Mouse (Mus musculus): Measurements from ENCODE around the gene Alg12. TPM values are rescaled to one million over a fixed set of nuclear protein-coding genes. Genes with fewer than 3 reads are reported as not detected.
"Not testable (repeated sequence)": the region's sequence is repeated elsewhere in the genome, so short reads cannot be mapped to it uniquely, and the experiment has no call there.

Alg12 gene
- polyA plus RNA-seq, 1 experiment from 2014 or later: 20.5 TPM

DNA sequence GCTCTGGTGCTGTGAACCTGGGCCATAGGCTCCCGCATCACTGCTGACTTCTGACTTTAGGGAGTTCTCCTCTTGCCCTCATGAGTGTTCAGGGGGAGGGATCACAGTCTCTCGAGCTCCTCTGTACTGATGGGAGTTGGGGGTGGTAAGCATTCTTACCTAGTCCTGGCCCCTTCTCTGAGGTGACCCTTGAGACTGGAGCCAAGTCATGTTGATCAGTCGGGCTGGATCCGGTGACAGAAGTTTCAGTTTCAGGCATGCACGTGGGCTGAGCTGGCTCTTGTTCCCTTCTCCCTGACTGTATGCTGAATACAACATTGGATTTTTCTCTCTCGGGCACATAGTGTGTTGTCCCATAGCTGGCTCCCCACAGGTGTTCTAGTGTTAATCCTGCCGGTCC is 2.3 kb upstream of the Alg12 start:
- H3K27me3 ChIP-seq: no peaks in the 10 kb centered on the region

DNA sequence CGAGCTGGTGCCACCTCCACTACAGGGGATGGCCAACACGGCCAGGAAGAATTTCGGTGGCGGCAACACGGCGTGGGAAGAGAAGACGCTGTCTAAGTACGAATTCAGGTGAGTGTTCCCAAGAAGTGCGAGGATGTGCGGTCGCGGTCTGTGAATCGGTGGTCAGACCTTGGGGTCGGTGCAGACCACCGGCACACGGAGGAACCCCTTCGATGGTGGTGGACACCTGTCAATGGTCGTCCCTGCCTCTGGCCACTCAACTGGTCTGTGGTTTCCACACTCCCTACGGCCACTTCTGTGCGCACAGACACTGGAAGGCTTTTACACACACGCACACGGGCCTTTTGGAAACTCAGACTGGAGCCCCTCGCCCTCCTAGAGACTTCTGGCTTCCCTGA is 787 bp upstream of the Alg12 start:
- CTCF ChIA-PET: interaction anchor here (1.8 kb wide), 1 partner anchor 102 kb away, joined by 8 read pairs; no protein-coding TSS in a partner anchor
- POLR2A ChIA-PET: no interaction called here

More for the DNA sequence above, 2.3 kb upstream of the Alg12 start:
- ChIA-PET POLR2A (interaction anchor here (1.3 kb wide), 1 partner anchor 100 kb away, joined by 3 read pairs; no protein-coding TSS in a partner anchor), CTCF (interaction anchor here (1.8 kb wide), 1 partner anchor 101 kb away, joined by 8 read pairs; no protein-coding TSS in a partner anchor)
- no peak for DNase-seq (ENCODE audit: low read depth, low spot score)
- no peak for TF ChIP-seq CTCF (IDR thresholded peaks at IDR 0.05)
- in situ Hi-C loops (cut with MboI; ENCODE audit: low pct_unique_long_range_greater_than_20kb): loop anchor here (10.0 kb wide), 3 partner anchors 243 to 553 kb away; partner anchors contain the start of genes Odf3b, Sco2 and Tymp
- no peak for ATAC-seq

DNA sequence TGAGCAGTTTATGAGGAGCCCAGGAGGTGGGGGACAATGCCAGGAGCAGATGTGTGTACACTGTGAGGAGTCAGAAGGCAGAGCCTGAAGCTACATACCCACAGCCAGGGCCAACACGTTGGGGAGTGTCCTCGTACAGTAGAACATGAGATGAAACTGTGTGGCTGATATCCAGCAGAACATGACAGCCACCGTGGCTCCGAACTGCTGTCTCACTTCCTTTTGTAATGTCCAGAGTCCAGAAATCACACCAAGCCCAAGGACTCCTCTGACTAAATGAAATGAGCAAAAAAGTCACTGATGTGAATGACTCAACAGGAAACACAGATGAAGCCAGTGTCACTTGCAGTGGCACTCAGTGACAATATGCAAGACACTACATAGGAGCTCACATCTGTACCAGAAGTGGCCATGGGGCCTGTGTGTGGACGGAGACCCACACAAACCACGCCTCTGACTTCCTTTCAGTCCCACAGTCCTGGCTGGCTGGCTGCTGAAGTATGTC is 3.9 kb downstream of the Alg12 start:
- in situ Hi-C loops (cut with MboI; ENCODE audit: low pct_unique_long_range_greater_than_20kb): no loop called here
- no peaks in the 10 kb centered on the region for H3K27me3 ChIP-seq
- no peak for ATAC-seq
- ChIA-PET POLR2A (no interaction called here), CTCF (interaction anchor here (1.5 kb wide), 1 partner anchor 16 kb away, joined by 4 read pairs; no protein-coding TSS in a partner anchor)
- no peak for DNase-seq (ENCODE audit: low read depth, low spot score)
- no peak for TF ChIP-seq CTCF (IDR thresholded peaks at IDR 0.05)

More for the DNA sequence above, 787 bp upstream of the Alg12 start:
- no peaks in the 10 kb centered on the region for H3K27me3 ChIP-seq
- ATAC-seq (no peak), DNase-seq (ENCODE audit: low read depth, low spot score) (no peak)
- no peak for TF ChIP-seq CTCF (IDR thresholded peaks at IDR 0.05)
- in situ Hi-C loops (cut with MboI; ENCODE audit: low pct_unique_long_range_greater_than_20kb): loop anchor here (10.0 kb wide), 3 partner anchors 245 to 555 kb away; partner anchors contain the start of genes Odf3b, Sco2 and Tymp

DNA sequence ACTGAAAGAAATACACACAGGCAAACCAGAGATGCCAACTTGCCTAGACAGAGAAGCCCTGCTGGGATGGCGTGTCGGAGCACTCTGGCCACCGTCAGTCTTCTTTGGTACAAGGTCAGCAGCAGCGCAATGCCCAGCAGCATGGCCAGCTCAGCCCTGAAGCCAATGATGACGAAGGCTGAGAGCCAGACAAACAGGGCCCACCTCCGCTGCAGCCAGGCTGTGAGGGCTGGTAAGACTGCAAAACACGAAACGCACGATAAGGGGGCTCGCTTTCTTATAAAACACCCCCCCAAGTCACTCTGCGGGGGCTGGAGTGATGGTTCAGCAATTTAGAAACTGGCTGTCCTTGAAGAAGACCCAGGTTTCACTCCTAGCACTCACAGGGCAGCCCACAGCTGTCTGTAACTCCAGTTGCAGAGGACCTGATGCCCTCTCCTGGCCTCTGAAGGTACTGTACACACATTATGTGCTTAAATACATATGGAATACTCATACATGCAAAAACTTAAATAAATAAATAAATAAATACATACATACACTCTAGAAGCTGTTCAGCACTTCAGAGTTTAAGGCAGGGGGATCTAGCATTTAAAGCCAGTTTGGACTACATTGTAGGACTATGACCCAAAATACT is 4.6 kb downstream of the Alg12 start:
- ATAC-seq: no peak
- ChIA-PET CTCF (interaction anchor here (1.5 kb wide), 1 partner anchor 15 kb away, joined by 4 read pairs; no protein-coding TSS in a partner anchor), POLR2A (no interaction called here)
- H3K27me3 ChIP-seq: no peaks in the 10 kb centered on the region
- no peak for TF ChIP-seq CTCF (IDR thresholded peaks at IDR 0.05)
- DNase-seq (ENCODE audit: low read depth, low spot score): no peak
- in situ Hi-C loops (cut with MboI; ENCODE audit: low pct_unique_long_range_greater_than_20kb): no loop called here

DNA sequence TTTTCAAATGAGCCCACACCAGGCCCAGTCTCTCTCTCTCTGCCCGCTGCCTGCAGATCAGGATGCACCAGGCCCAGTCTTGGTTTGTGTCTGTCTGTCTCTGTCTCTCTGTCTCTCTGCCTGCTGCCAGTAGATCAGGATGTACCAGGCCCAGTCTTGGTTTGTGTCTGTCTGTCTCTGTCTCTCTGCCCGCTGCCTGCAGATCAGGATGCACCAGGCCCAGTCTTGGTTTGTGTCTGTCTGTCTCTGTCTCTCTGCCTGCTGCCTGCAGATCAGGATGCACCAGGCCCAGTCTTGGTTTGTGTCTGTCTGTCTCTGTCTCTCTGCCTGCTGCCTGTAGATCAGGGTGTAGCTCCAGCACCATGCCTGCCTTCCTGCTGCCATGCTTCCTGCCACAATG is 5.2 kb downstream of the Alg12 start:
- CTCF ChIA-PET: interaction anchor here (1.5 kb wide), 1 partner anchor 15 kb away, joined by 4 read pairs; no protein-coding TSS in a partner anchor
- in situ Hi-C loops (cut with MboI; ENCODE audit: low pct_unique_long_range_greater_than_20kb); ATAC-seq; POLR2A ChIA-PET; DNase-seq (ENCODE audit: low read depth, low spot score); H3K27me3 ChIP-seq: not testable (repeated sequence)

DNA sequence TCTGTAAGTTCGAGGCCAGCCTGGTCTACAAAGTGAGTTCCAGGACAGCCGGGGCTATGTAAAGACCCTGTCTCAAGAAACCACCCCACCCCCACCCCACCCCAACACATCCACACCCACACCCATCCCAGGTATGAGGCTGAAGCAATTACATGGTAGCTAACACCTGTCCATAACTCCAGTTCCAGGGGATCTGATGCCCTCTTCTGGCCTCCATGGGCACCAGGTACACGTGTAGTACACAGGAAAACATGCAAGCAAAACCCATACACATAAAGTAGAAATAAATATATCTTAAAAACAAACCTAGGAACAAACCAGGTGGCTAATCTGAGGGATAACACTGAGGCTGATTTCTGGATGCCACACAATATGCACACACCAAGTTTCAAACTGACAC is 5.9 kb downstream of the Alg12 start:
- CTCF ChIA-PET: no interaction called here
- no peak for ATAC-seq

DNA sequence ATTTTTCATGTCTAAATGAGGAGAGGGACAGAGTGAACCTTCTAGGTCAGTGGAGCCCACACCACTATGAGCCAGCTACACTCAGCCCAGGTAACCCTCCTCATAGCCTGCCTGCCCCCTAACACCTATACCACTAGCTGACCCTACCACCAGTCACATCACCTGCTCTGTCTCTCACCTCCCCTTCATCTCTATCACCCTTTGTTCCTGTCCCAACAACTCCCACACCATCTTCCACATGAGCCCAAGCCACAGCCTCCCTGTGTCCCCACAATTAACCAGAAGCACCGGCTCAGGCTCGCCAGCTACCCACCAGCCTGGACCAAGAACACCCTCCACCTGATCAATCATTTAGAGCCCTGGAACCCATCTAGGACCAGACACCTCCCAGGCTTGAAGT is 8.7 kb downstream of the Alg12 start:
- ChIA-PET CTCF (interaction anchor here (1.4 kb wide), 1 partner anchor 9 kb away, joined by 4 read pairs; the partner anchor contains the start of genes Alg12 and Creld2), POLR2A (no interaction called here)
- no peak for ATAC-seq
- no peak for TF ChIP-seq CTCF (IDR thresholded peaks at IDR 0.05)
- no peaks in the 10 kb centered on the region for H3K27me3 ChIP-seq
- in situ Hi-C loops (cut with MboI; ENCODE audit: low pct_unique_long_range_greater_than_20kb): no loop called here
- DNase-seq (ENCODE audit: low read depth, low spot score): no peak

More for the DNA sequence above, 5.9 kb downstream of the Alg12 start:
- no peaks in the 10 kb centered on the region for H3K27me3 ChIP-seq
- TF ChIP-seq CTCF (IDR thresholded peaks at IDR 0.05): no peak
- POLR2A ChIA-PET: interaction anchor here (0.6 kb wide), 1 partner anchor 952 kb away, joined by 4 read pairs; no protein-coding TSS in a partner anchor
- no peak for DNase-seq (ENCODE audit: low read depth, low spot score)
- in situ Hi-C loops (cut with MboI; ENCODE audit: low pct_unique_long_range_greater_than_20kb): no loop called here

DNA sequence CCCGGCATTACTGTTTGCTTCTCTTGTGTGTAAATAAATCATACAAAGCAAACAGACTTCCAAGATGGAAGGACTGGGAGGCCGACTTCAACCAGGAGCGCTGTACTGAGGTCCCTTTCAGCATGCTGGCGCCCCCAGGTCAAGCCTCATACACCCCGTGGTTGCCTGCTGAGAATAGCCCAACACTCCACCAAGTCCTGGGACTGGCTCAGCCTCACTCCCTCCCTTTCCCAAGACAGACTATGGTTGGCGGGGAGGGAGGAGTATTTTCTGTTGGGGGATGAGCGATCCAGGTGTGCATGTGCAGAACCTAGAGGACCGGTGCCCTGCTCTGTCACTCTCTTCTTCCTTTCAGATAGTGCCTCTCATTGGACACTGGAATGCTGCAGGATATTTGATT is 11.0 kb downstream of the Alg12 start:
- ATAC-seq: no peak
- no peak for DNase-seq (ENCODE audit: low read depth, low spot score)
- in situ Hi-C loops (cut with MboI; ENCODE audit: low pct_unique_long_range_greater_than_20kb): no loop called here
- ChIA-PET CTCF (no interaction called here), POLR2A (no interaction called here)
- TF ChIP-seq CTCF (IDR thresholded peaks at IDR 0.05): no peak
- H3K27me3 ChIP-seq: no peaks in the 10 kb centered on the region

DNA sequence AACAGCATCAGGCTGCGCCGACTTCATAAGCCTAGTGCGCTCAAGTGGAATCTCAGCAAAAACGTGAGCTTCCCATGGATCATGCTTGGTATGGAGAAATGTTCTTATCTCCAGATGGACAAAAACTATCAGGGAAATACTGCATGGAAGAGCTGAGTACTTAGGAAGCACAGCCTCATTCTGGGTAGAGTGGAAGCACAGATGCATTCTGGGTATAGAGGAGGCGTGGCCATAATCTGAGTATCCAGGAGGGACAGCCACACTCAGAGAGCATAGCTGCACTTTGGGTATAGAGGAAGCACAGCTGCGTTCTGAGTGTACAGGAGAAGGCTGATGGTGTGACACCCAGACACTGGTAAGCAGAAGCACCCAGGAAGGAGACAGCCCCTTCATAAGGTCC is 16.8 kb downstream of the Alg12 start:
- POLR2A ChIA-PET: interaction anchor here (0.9 kb wide), 1 partner anchor 10 kb away, joined by 3 read pairs; no protein-coding TSS in a partner anchor
- ATAC-seq (no peak), DNase-seq (ENCODE audit: low read depth, low spot score) (no peak)
- no peaks in the 10 kb centered on the region for H3K27me3 ChIP-seq
- CTCF ChIA-PET: no interaction called here
- no peak for TF ChIP-seq CTCF (IDR thresholded peaks at IDR 0.05)
- in situ Hi-C loops (cut with MboI; ENCODE audit: low pct_unique_long_range_greater_than_20kb): no loop called here

DNA sequence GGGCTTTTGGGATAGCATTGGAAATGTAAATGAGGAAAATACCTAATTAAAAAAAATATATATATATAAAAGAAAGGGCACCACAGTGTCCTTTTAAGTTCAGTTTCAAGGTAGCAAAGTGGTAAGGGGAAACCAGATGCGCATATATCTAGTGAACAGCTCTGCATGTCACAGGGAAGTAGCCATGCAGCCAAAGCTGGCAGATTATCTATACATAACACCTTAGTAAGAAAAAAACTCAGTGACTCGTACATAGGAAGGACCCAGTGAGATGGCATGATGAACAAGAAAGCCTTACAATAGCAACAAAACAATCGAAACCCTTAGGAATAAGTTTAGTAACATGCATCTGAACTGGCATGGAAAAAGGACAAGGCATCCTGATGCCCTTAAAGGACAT is 17.2 kb downstream of the Alg12 start:
- no peak for DNase-seq (ENCODE audit: low read depth, low spot score)
- no peak for ATAC-seq
- no peaks in the 10 kb centered on the region for H3K27me3 ChIP-seq
- no peak for TF ChIP-seq CTCF (IDR thresholded peaks at IDR 0.05)
- ChIA-PET CTCF (no interaction called here), POLR2A (interaction anchor here (0.9 kb wide), 1 partner anchor 10 kb away, joined by 3 read pairs; no protein-coding TSS in a partner anchor)
- in situ Hi-C loops (cut with MboI; ENCODE audit: low pct_unique_long_range_greater_than_20kb): no loop called here

DNA sequence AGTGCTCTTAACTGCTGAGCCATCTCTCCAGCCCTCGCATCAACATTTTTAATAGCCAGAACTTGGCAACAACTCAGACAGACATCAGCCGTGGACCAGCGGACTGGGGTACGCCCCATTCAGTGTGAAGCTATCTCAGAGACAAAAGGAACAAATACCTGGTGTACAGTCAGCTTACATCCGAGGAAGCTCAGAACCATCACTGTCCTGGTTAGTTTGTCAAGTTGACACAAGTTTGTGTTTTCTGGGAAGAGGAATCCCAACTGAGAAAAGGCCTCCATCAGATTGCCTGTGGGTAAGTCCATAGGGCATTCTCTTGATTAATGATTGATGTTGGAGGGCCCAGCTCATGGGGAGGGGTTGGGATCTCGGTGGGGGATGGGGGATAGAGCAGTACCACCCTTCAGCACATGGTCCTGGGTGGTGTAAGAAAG is 18.2 kb downstream of the Alg12 start:
- POLR2A ChIA-PET: no interaction called here
- no peaks in the 10 kb centered on the region for H3K27me3 ChIP-seq
- DNase-seq (ENCODE audit: low read depth, low spot score): no peak
- in situ Hi-C loops (cut with MboI; ENCODE audit: low pct_unique_long_range_greater_than_20kb): no loop called here
- CTCF ChIA-PET: no interaction called here
- ATAC-seq: no peak
- TF ChIP-seq CTCF (IDR thresholded peaks at IDR 0.05): no peak
